Mouse (Mus musculus): Measurements from ENCODE around the gene Son. TPM values are rescaled to one million over a fixed set of nuclear protein-coding genes. Genes with fewer than 3 reads are reported as not detected.
A peak's percentile ranks its signal among the peaks of the same experiment; 100 is the strongest.

Son gene
- polyA plus RNA-seq, 1 experiment from 2014 or later, result 119 TPM

- WGBS, result 95% methylated on average over 3 of the region's 3 CpGs
- H3K9me3 ChIP-seq, result peaks cover 7% of the 10 kb centered on the region; the same call in 1 of the 2 replicates
- peaks cover 99% of the 10 kb centered on the region for H3K36me3 ChIP-seq (replicated peaks)
These were observed 16.5 kb downstream of the Son start for GRCm38 (mm10) chr16:91663795-91664194.

GRCm38 (mm10) chr16:91674500-91674899, 27.2 kb downstream of the Son start:
- Histone ChIP-seq H3K27ac (replicated peaks) (no peak overlapping the region), H3K9me3 (no peaks in the 10 kb centered on the region), H3K27me3 (replicated peaks; ENCODE audit: low read depth, poor library complexity, severe bottlenecking) (no peaks in the 10 kb centered on the region), H3K4me1 (no peaks in the 10 kb centered on the region), H3K36me3 (replicated peaks) (peaks cover 100% of the 10 kb centered on the region), H3K4me3 (no peak overlapping the region)
- DNase-seq (ENCODE audit: low spot score), result no peak
- WGBS, result 88% methylated on average over 4 of the region's 4 CpGs

More at GRCm38 (mm10) chr16:91663795-91664194, 16.5 kb downstream of the Son start:
- no peak for DNase-seq (ENCODE audit: low spot score)
- no peak overlapping the region for H3K4me3 ChIP-seq
- no peaks in the 10 kb centered on the region for H3K4me1 ChIP-seq
- H3K27ac ChIP-seq (replicated peaks), result no peak overlapping the region
- no peaks in the 10 kb centered on the region for H3K27me3 ChIP-seq (replicated peaks; ENCODE audit: low read depth, poor library complexity, severe bottlenecking)

GRCm38 (mm10) chr16:91678147-91678911, 31.0 kb downstream of the Son start:
- no peak for DNase-seq (ENCODE audit: low spot score)
- no peaks in the 10 kb centered on the region for H3K9me3 ChIP-seq
- no peaks in the 10 kb centered on the region for H3K27me3 ChIP-seq (replicated peaks; ENCODE audit: low read depth, poor library complexity, severe bottlenecking)
- no peak overlapping the region for H3K27ac ChIP-seq (replicated peaks)
- no peak overlapping the region for H3K4me3 ChIP-seq
- 92% methylated on average over 5 of the region's 5 CpGs for WGBS
- peaks cover 99% of the 10 kb centered on the region for H3K36me3 ChIP-seq (replicated peaks)
- H3K4me1 ChIP-seq, result no peaks in the 10 kb centered on the region

GRCm38 (mm10) chr16:91680656-91681055, 33.4 kb downstream of the Son start:
- DNase-seq (ENCODE audit: low spot score), result no peak
- Histone ChIP-seq H3K4me1 (no peaks in the 10 kb centered on the region), H3K27me3 (replicated peaks; ENCODE audit: low read depth, poor library complexity, severe bottlenecking) (no peaks in the 10 kb centered on the region), H3K27ac (replicated peaks) (no peak overlapping the region), H3K4me3 (no peak overlapping the region), H3K9me3 (no peaks in the 10 kb centered on the region), H3K36me3 (replicated peaks) (peaks cover 97% of the 10 kb centered on the region)
- WGBS, result 83% methylated on average over 5 of the region's 5 CpGs

- 90% methylated on average over 5 of the region's 5 CpGs for WGBS
- Histone ChIP-seq H3K36me3 (replicated peaks) (peaks cover 56% of the 10 kb centered on the region), H3K27me3 (replicated peaks; ENCODE audit: low read depth, poor library complexity, severe bottlenecking) (no peaks in the 10 kb centered on the region), H3K27ac (replicated peaks) (no peak overlapping the region), H3K9me3 (no peaks in the 10 kb centered on the region), H3K4me1 (peaks cover 31% of the 10 kb centered on the region), H3K4me3 (no peak overlapping the region)
- no peak for DNase-seq (ENCODE audit: low spot score)
These were observed 38.2 kb downstream of the Son start for GRCm38 (mm10) chr16:91685526-91685925.

- Histone ChIP-seq H3K9me3 (no peaks in the 10 kb centered on the region), H3K27ac (replicated peaks) (no peak overlapping the region), H3K36me3 (replicated peaks) (peaks cover 49% of the 10 kb centered on the region), H3K4me3 (no peak overlapping the region), H3K27me3 (replicated peaks; ENCODE audit: low read depth, poor library complexity, severe bottlenecking) (no peaks in the 10 kb centered on the region), H3K4me1 (peaks cover 31% of the 10 kb centered on the region)
- DNase-seq (ENCODE audit: low spot score), result no peak
- WGBS, result 85% methylated on average over 5 of the region's 5 CpGs
These were observed 39.1 kb downstream of the Son start for GRCm38 (mm10) chr16:91686369-91686768.

- Histone ChIP-seq H3K9me3 (no peaks in the 10 kb centered on the region), H3K27me3 (replicated peaks; ENCODE audit: low read depth, poor library complexity, severe bottlenecking) (no peaks in the 10 kb centered on the region), H3K4me3 (peak overlapping the region; percentile 95), H3K4me1 (peaks cover 31% of the 10 kb centered on the region), H3K36me3 (replicated peaks) (peaks cover 33% of the 10 kb centered on the region), H3K27ac (replicated peaks) (peak overlapping the region; percentile 94)
- WGBS, result 2% methylated on average over 51 of the region's 51 CpGs
- no peak for DNase-seq (ENCODE audit: low spot score)
These were observed 40.8 kb downstream of the Son start for GRCm38 (mm10) chr16:91688023-91688618.

- H3K4me1 ChIP-seq, result peaks cover 31% of the 10 kb centered on the region
- H3K9me3 ChIP-seq, result no peaks in the 10 kb centered on the region
- H3K4me3 ChIP-seq, result peak within 1 kb of the TSS; percentile 95
- peak; percentile 97 for DNase-seq (ENCODE audit: low spot score)
- no peaks in the 10 kb centered on the region for H3K27me3 ChIP-seq (replicated peaks; ENCODE audit: low read depth, poor library complexity, severe bottlenecking)
- peaks cover 32% of the 10 kb centered on the region for H3K36me3 ChIP-seq (replicated peaks)
- WGBS, result under 1% methylated on average over 71 of the region's 71 CpGs
- H3K27ac ChIP-seq (replicated peaks), result peak within 1 kb of the TSS; percentile 94
These were observed 41.5 kb downstream of the Son start, which contains the start of gene Donson for GRCm38 (mm10) chr16:91688619-91689334. Gene Donson (minus strand): TSS chr16:91688770.

- Histone ChIP-seq H3K4me1 (peaks cover 35% of the 10 kb centered on the region), H3K36me3 (replicated peaks) (peaks cover 24% of the 10 kb centered on the region), H3K4me3 (peak overlapping the region; percentile 95), H3K9me3 (no peaks in the 10 kb centered on the region), H3K27ac (replicated peaks) (no peak overlapping the region), H3K27me3 (replicated peaks; ENCODE audit: low read depth, poor library complexity, severe bottlenecking) (no peaks in the 10 kb centered on the region)
- WGBS, result 54% methylated on average over 7 of the region's 7 CpGs
- DNase-seq (ENCODE audit: low spot score), result no peak
These were observed 42.5 kb downstream of the Son start for GRCm38 (mm10) chr16:91689791-91690190.

- peaks cover 10% of the 10 kb centered on the region for H3K4me1 ChIP-seq
- no peaks in the 10 kb centered on the region for H3K27me3 ChIP-seq (replicated peaks; ENCODE audit: low read depth, poor library complexity, severe bottlenecking)
- WGBS, result 33% methylated on average over 14 of the region's 14 CpGs
- H3K36me3 ChIP-seq (replicated peaks), result peaks cover 43% of the 10 kb centered on the region
- peak; percentile 84 for DNase-seq (ENCODE audit: low spot score)
- no peak overlapping the region for H3K27ac ChIP-seq (replicated peaks)
- H3K4me3 ChIP-seq, result no peak overlapping the region
- H3K9me3 ChIP-seq, result no peaks in the 10 kb centered on the region
These were observed 47.3 kb downstream of the Son start for GRCm38 (mm10) chr16:91694455-91695084.

- no peak overlapping the region for H3K4me3 ChIP-seq
- no peaks in the 10 kb centered on the region for H3K27me3 ChIP-seq (replicated peaks; ENCODE audit: low read depth, poor library complexity, severe bottlenecking)
- DNase-seq (ENCODE audit: low spot score), result no peak
- H3K4me1 ChIP-seq, result peaks cover 5% of the 10 kb centered on the region; the same call in 1 of the 2 replicates
- no peaks in the 10 kb centered on the region for H3K9me3 ChIP-seq
- H3K36me3 ChIP-seq (replicated peaks), result peaks cover 46% of the 10 kb centered on the region
- WGBS, result 66% methylated on average over 8 of the region's 8 CpGs
- no peak overlapping the region for H3K27ac ChIP-seq (replicated peaks)
These were observed 47.9 kb downstream of the Son start for GRCm38 (mm10) chr16:91695108-91695755.

GRCm38 (mm10) chr16:91698995-91699394, 51.7 kb downstream of the Son start:
- DNase-seq (ENCODE audit: low spot score), result no peak
- WGBS, result 86% methylated on average over 1 of the region's 1 CpGs
- Histone ChIP-seq H3K9me3 (no peaks in the 10 kb centered on the region), H3K27ac (replicated peaks) (no peak overlapping the region), H3K4me1 (peaks cover 5% of the 10 kb centered on the region; the same call in 1 of the 2 replicates), H3K27me3 (replicated peaks; ENCODE audit: low read depth, poor library complexity, severe bottlenecking) (no peaks in the 10 kb centered on the region), H3K4me3 (no peak overlapping the region), H3K36me3 (replicated peaks) (peaks cover 71% of the 10 kb centered on the region)
